Mouse (Mus musculus) liver, embryonic 16.5 days (tissue): Measurements from ENCODE around the gene Tmem175. TPM values are rescaled to one million over a fixed set of nuclear protein-coding genes. Genes with fewer than 3 reads are reported as not detected.
A peak's percentile ranks its signal among the peaks of the same experiment; 100 is the strongest.

ENCODE experiments used
- ATAC-seq: fragments of 200-750 bp; cut with Nextera tagmentation; 2 replicates; pipeline ENCODE4 v1.8.0; 2017; ENCODE audit warnings: low read depth, mild to moderate bottlenecking, moderate number of reproducible peaks, moderate library complexity
- H3K27ac ChIP-seq: fragments of 300-500 bp; sonication (generic); 2 replicates; pipeline ENCODE4 v1.5.1; 2014; ENCODE audit warnings: mild to moderate bottlenecking, low read length
- H3K27me3 ChIP-seq: fragments of 300-500 bp; sonication (generic); 2 replicates; pipeline ENCODE4 v1.6.1; 2014; ENCODE audit warnings: low read depth, low read length, mixed read lengths; ENCODE audit not compliant: control insufficient read depth, insufficient read depth
- H3K36me3 ChIP-seq: fragments of 300-500 bp; sonication (generic); 2 replicates; pipeline ENCODE4 v1.6.1; 2014; ENCODE audit warnings: mild to moderate bottlenecking; ENCODE audit not compliant: control insufficient read depth, insufficient read depth
- H3K4me1 ChIP-seq: fragments of 300-500 bp; sonication (generic); 2 replicates; pipeline ENCODE4 v1.6.1; 2014; ENCODE audit warnings: low read depth, low read length, mixed read lengths; ENCODE audit not compliant: control insufficient read depth
- H3K4me2 ChIP-seq: fragments of 300-500 bp; sonication (generic); 2 replicates; pipeline ENCODE4 v1.6.1; 2014; ENCODE audit warnings: low read depth, low read length, mixed read lengths
- H3K4me3 ChIP-seq: fragments of 300-500 bp; sonication (generic); 2 replicates; pipeline ENCODE4 v1.5.1; 2014; ENCODE audit warnings: low read depth, mild to moderate bottlenecking, low read length
- H3K9ac ChIP-seq: fragments of 300-500 bp; sonication (generic); 2 replicates; pipeline ENCODE4 v1.6.1; 2014; ENCODE audit warnings: low read depth, low read length
- H3K9me3 ChIP-seq: fragments of 300-500 bp; sonication (generic); replicated peaks from 2 replicates; pipeline ENCODE4 v1.6.1; 2016; ENCODE audit warnings: low read length; ENCODE audit not compliant: control insufficient read depth
- WGBS: fragments of 180-500 bp; shearing (Covaris S2); extraction: QIAGEN DNeasy Blood & Tissue Kit; methylation state at CpG from one replicate; pipeline ENCODE4 v1.1.7; 2014; ENCODE audit not compliant: insufficient replicate concordance; 5-methylcytosine and 5-hydroxymethylcytosine counted together
- polyA plus RNA-seq: library from polyadenylated mRNA; unstranded; fragments of >200 nt; fragmentation: Nextera tagmentation; extraction: Ambion mirVana; gene quantifications from 2 replicates; pipeline ENCODE4 v1.2.1, GENCODE M21; 2015

Gene Tmem175
- polyA plus RNA-seq, 1 experiment from 2014 or later: 10.8 TPM

- no peak for ATAC-seq
- no peak overlapping the region for H3K9ac ChIP-seq
- H3K27me3 ChIP-seq: no peaks in the 10 kb centered on the region
- H3K4me1 ChIP-seq: peaks cover 22% of the 10 kb centered on the region
- no peak overlapping the region for H3K27ac ChIP-seq
- H3K4me3 ChIP-seq: no peak overlapping the region
- no peaks in the 10 kb centered on the region for H3K9me3 ChIP-seq
- no peak overlapping the region for H3K4me2 ChIP-seq
- WGBS: 84% methylated on average over 6 of the region's 6 CpGs
- H3K36me3 ChIP-seq: no peaks in the 10 kb centered on the region
Observed at GRCm38 (mm10) chr5:108680871-108681270, 51.3 kb downstream of the Tmem175 start.

GRCm38 (mm10) chr5:108689091-108689490 lies 59.5 kb downstream of the Tmem175 start:
- H3K4me3 ChIP-seq: no peak overlapping the region
- 68% methylated on average over 5 of the region's 5 CpGs for WGBS
- no peaks in the 10 kb centered on the region for H3K27me3 ChIP-seq
- no peak overlapping the region for H3K4me2 ChIP-seq
- ATAC-seq: no peak
- no peaks in the 10 kb centered on the region for H3K9me3 ChIP-seq
- H3K27ac ChIP-seq: no peak overlapping the region
- H3K9ac ChIP-seq: no peak overlapping the region
- peaks cover 21% of the 10 kb centered on the region for H3K4me1 ChIP-seq
- H3K36me3 ChIP-seq: no peaks in the 10 kb centered on the region

- Histone ChIP-seq H3K4me1 (peaks cover 35% of the 10 kb centered on the region), H3K27ac (no peak overlapping the region), H3K4me2 (no peak overlapping the region), H3K27me3 (no peaks in the 10 kb centered on the region), H3K4me3 (no peak overlapping the region), H3K9me3 (no peaks in the 10 kb centered on the region), H3K36me3 (no peaks in the 10 kb centered on the region), H3K9ac (no peak overlapping the region)
- WGBS: 47% methylated on average over 4 of the region's 4 CpGs
- no peak for ATAC-seq
Observed at GRCm38 (mm10) chr5:108691152-108691551, 61.6 kb downstream of the Tmem175 start.

GRCm38 (mm10) chr5:108692271-108692670 lies 62.7 kb downstream of the Tmem175 start, which contains the start of gene Fgfrl1:
Gene Fgfrl1 (plus strand): TSS chr5:108692382.
- Histone ChIP-seq H3K27ac (no peak within 1 kb of the TSS), H3K4me3 (peak within 1 kb of the TSS; percentile 75), H3K36me3 (no peaks in the 10 kb centered on the region), H3K4me1 (peaks cover 35% of the 10 kb centered on the region), H3K9me3 (no peaks in the 10 kb centered on the region), H3K4me2 (peak within 1 kb of the TSS; percentile 82), H3K27me3 (no peaks in the 10 kb centered on the region), H3K9ac (peak within 1 kb of the TSS; percentile 54)
- 1% methylated on average over 15 of the region's 18 CpGs for WGBS
- peak; percentile 10; the same call in 1 of the 2 replicates for ATAC-seq

GRCm38 (mm10) chr5:108693872-108694288 lies 64.3 kb downstream of the Tmem175 start:
- Histone ChIP-seq H3K9me3 (no peaks in the 10 kb centered on the region), H3K4me1 (peaks cover 35% of the 10 kb centered on the region), H3K9ac (peak overlapping the region; percentile 83), H3K27me3 (no peaks in the 10 kb centered on the region), H3K27ac (peak overlapping the region; percentile 57; the same call in 1 of the 2 replicates), H3K4me3 (peak overlapping the region; percentile 75), H3K4me2 (peak overlapping the region; percentile 82), H3K36me3 (no peaks in the 10 kb centered on the region)
- WGBS: 0% methylated on average over 43 of the region's 43 CpGs
- peak; percentile 96 for ATAC-seq

- no peaks in the 10 kb centered on the region for H3K27me3 ChIP-seq
- peak; percentile 53 for ATAC-seq
- no peaks in the 10 kb centered on the region for H3K36me3 ChIP-seq
- H3K4me3 ChIP-seq: peak overlapping the region; percentile 75
- WGBS: under 1% methylated on average over 76 of the region's 99 CpGs
- H3K4me2 ChIP-seq: peak overlapping the region; percentile 82
- H3K27ac ChIP-seq: peak overlapping the region; percentile 57; the same call in 1 of the 2 replicates
- H3K9ac ChIP-seq: peak overlapping the region; percentile 83
- H3K4me1 ChIP-seq: peaks cover 35% of the 10 kb centered on the region
- no peaks in the 10 kb centered on the region for H3K9me3 ChIP-seq
Observed at GRCm38 (mm10) chr5:108694352-108695261, 65.0 kb downstream of the Tmem175 start.

- no peak overlapping the region for H3K4me2 ChIP-seq
- no peak for ATAC-seq
- H3K36me3 ChIP-seq: no peaks in the 10 kb centered on the region
- H3K4me3 ChIP-seq: no peak overlapping the region
- H3K9ac ChIP-seq: no peak overlapping the region
- peaks cover 37% of the 10 kb centered on the region for H3K4me1 ChIP-seq
- H3K9me3 ChIP-seq: no peaks in the 10 kb centered on the region
- 84% methylated on average over 12 of the region's 12 CpGs for WGBS
- no peak overlapping the region for H3K27ac ChIP-seq
- H3K27me3 ChIP-seq: no peaks in the 10 kb centered on the region
Observed at GRCm38 (mm10) chr5:108695861-108696260, 66.3 kb downstream of the Tmem175 start.

GRCm38 (mm10) chr5:108696542-108696941 lies 67.0 kb downstream of the Tmem175 start:
- Histone ChIP-seq H3K4me2 (no peak overlapping the region), H3K4me1 (peaks cover 35% of the 10 kb centered on the region), H3K27me3 (no peaks in the 10 kb centered on the region), H3K9ac (no peak overlapping the region), H3K9me3 (no peaks in the 10 kb centered on the region), H3K36me3 (no peaks in the 10 kb centered on the region), H3K4me3 (no peak overlapping the region), H3K27ac (no peak overlapping the region)
- WGBS: 73% methylated on average over 3 of the region's 3 CpGs
- ATAC-seq: no peak

- H3K27me3 ChIP-seq: no peaks in the 10 kb centered on the region
- no peak for ATAC-seq
- no peak overlapping the region for H3K27ac ChIP-seq
- H3K9me3 ChIP-seq: no peaks in the 10 kb centered on the region
- H3K9ac ChIP-seq: no peak overlapping the region
- no peak overlapping the region for H3K4me2 ChIP-seq
- H3K4me3 ChIP-seq: no peak overlapping the region
- H3K4me1 ChIP-seq: peaks cover 27% of the 10 kb centered on the region
- 66% methylated on average over 4 of the region's 4 CpGs for WGBS
- no peaks in the 10 kb centered on the region for H3K36me3 ChIP-seq
Observed at GRCm38 (mm10) chr5:108697341-108697753, 67.8 kb downstream of the Tmem175 start.
